Mouse (Mus musculus) bone marrow macrophage, adult 2 months (primary cell): ENCODE measurements at regions not wholly inside any gene's neighbourhood (a gene's known extent, or its start where the extent isn't known, plus 50 kb on each side); places are given as distances from the start of the nearest gene placed in this dataset.

Experiments
- H3K27ac ChIP-seq: 2 replicates; pipeline ENCODE4 v1.5.1; 2012; ENCODE audit warnings: low read depth, low read length; ENCODE audit not compliant: insufficient read depth
- H3K4me1 ChIP-seq: 2 replicates; pipeline ENCODE4 v1.6.1; 2012; ENCODE audit warnings: low read length; ENCODE audit not compliant: control insufficient read depth, insufficient read depth
- H3K4me3 ChIP-seq: 2 replicates; pipeline ENCODE4 v1.5.1; 2012; ENCODE audit warnings: mild to moderate bottlenecking, low read length, moderate library complexity; ENCODE audit not compliant: insufficient read depth
- CTCF ChIP-seq: IDR thresholded peaks from 2 replicates; pipeline ENCODE4 v1.5.1; 2012; ENCODE audit warnings: low read depth, mild to moderate bottlenecking, low read length, moderate library complexity
- POLR2A ChIP-seq: IDR thresholded peaks from 2 replicates; pipeline ENCODE4 v1.6.1; 2012; ENCODE audit warnings: mild to moderate bottlenecking, low read depth, low read length, borderline replicate concordance

GRCm38 (mm10) chr6:144940871-144941380, 135.1 kb downstream of the Bcat1 start:
- no peak overlapping the region for H3K4me3 ChIP-seq
- H3K27ac ChIP-seq = no peak overlapping the region
- TF ChIP-seq POLR2A = no peak
- no peak for TF ChIP-seq CTCF
- H3K4me1 ChIP-seq = no peaks in the 10 kb centered on the region

GRCm38 (mm10) chr6:144938613-144939236, 137.3 kb downstream of the Bcat1 start:
- Histone ChIP-seq H3K4me1 (no peaks in the 10 kb centered on the region), H3K4me3 (no peak overlapping the region), H3K27ac (no peak overlapping the region)
- TF ChIP-seq CTCF = no peak
- no peak for TF ChIP-seq POLR2A

GRCm38 (mm10) chr6:144937211-144937610, 138.8 kb downstream of the Bcat1 start:
- Histone ChIP-seq H3K27ac (no peak overlapping the region), H3K4me1 (no peaks in the 10 kb centered on the region), H3K4me3 (no peak overlapping the region)
- TF ChIP-seq POLR2A = no peak
- no peak for TF ChIP-seq CTCF

- Histone ChIP-seq H3K4me1 (no peaks in the 10 kb centered on the region), H3K4me3 (no peak overlapping the region), H3K27ac (no peak overlapping the region)
- TF ChIP-seq CTCF = no peak
- no peak for TF ChIP-seq POLR2A
Measured at GRCm38 (mm10) chr6:144933722-144934235, 142.2 kb downstream of the Bcat1 start.

DNA sequence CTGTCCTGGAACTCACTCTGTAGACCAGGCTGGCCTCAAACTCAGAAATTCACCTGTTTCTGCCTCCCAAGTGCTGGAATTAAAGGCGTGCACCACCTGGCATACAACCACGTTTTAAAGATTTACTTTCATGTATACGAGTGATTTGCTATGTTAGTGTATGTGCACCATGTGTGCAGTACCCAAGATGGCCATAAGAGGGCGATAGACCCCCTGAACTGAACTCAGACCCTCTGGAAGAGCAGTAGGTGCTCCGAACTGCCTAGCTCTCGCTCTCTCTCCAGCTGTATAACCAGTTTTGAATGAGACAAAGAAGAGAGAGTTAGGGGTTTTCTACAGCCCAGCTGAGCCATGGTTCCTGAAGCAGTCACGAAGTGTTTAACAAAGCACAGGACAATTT, 143.6 kb downstream of the Bcat1 start:
- no peak for TF ChIP-seq CTCF

DNA sequence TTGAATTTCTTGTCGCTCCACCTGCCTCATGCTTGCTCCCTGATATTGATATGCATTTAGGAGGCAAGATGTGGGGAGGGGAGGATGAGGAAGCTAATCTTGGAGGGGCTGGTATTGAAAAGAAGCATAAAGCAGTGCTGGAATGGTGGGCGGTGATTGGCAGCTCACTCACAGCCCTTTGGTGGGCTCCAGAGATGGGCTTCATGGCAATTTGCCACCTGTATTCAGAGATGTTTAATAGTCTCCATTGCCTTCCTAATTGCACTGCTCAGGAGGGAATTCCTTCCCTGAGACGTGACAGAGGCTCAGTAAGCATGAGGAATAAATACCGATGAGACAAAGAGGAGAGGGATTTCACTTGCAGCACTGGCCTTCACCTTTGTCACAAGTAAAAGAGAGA, 146.0 kb downstream of the Bcat1 start:
- no peaks in the 10 kb centered on the region for H3K4me1 ChIP-seq
- TF ChIP-seq POLR2A (no peak), CTCF (no peak)
- H3K4me3 ChIP-seq = no peak overlapping the region
- H3K27ac ChIP-seq = no peak overlapping the region

More for the DNA sequence above, 143.6 kb downstream of the Bcat1 start:
- Histone ChIP-seq H3K4me3 (no peak overlapping the region), H3K4me1 (no peaks in the 10 kb centered on the region), H3K27ac (no peak overlapping the region)

- Histone ChIP-seq H3K4me1 (no peaks in the 10 kb centered on the region), H3K4me3 (no peak overlapping the region), H3K27ac (no peak overlapping the region)
- TF ChIP-seq CTCF = no peak
- TF ChIP-seq POLR2A = no peak
Measured at GRCm38 (mm10) chr6:144929262-144929855, 146.6 kb downstream of the Bcat1 start.

GRCm38 (mm10) chr6:144927599-144927998, 145.8 kb upstream of the Sox5 start:
- Histone ChIP-seq H3K27ac (no peak overlapping the region), H3K4me1 (no peaks in the 10 kb centered on the region), H3K4me3 (no peak overlapping the region)
- TF ChIP-seq CTCF (no peak), POLR2A (no peak)

DNA sequence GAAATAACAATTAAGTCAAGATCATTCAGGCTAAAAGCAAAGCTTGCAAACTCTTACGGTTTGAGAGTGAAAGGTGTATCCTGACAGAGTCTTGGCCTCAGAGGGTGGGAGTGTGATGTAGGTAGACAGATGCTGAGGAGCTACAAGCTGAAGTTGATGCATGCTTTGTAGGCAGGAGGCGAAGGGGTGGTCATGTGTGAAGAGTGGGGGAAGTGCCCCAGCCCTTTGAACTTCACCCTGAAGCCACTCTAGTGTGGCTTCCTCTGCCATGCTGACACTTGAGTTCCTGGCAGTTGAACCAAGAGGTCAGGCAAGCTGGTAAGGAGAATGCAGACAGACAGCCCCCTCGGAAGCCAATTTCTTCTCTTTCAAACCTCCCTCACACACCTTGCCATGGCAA, 141.0 kb upstream of the Sox5 start:
- Histone ChIP-seq H3K4me1 (no peaks in the 10 kb centered on the region), H3K27ac (no peak overlapping the region), H3K4me3 (no peak overlapping the region)
- TF ChIP-seq CTCF (no peak), POLR2A (no peak)

- H3K27ac ChIP-seq = no peak overlapping the region
Measured at GRCm38 (mm10) chr6:144919750-144920149, 138.0 kb upstream of the Sox5 start.

DNA sequence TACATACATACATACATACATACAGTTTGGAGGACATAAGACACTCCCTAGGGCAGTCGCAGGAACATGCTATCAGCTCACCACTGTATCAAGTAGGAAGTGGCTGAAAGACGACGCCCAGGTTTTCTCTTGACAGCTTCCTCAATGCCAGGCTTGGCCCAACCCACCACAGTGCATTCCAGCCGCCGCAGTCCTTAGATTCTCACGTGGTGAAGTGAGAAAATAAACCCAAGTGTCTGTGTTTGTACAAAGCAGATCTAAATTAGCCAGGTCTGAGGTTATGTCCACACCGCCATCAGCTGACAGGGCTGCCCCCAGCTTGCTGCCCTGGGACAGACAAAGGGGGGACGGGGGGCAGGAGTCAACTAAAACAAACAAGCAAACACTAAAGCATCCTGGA, 135.4 kb upstream of the Sox5 start:
- no peak overlapping the region for H3K4me3 ChIP-seq
- H3K27ac ChIP-seq = no peak overlapping the region
- no peaks in the 10 kb centered on the region for H3K4me1 ChIP-seq
- TF ChIP-seq POLR2A = no peak
- TF ChIP-seq CTCF = no peak

More at GRCm38 (mm10) chr6:144919750-144920149, 138.0 kb upstream of the Sox5 start:
- Histone ChIP-seq H3K4me3 (no peak overlapping the region), H3K4me1 (no peaks in the 10 kb centered on the region)
- TF ChIP-seq CTCF (no peak), POLR2A (no peak)
